Mouse (Mus musculus): ENCODE measurements around the gene Ctla2a. TPM values are rescaled to one million over a fixed set of nuclear protein-coding genes. Genes with fewer than 3 reads are reported as not detected.

Gene Ctla2a
- polyA plus RNA-seq, 1 experiment from 2014 or later, result 31.8 TPM

Other genes with a start within 250 kb of the Ctla2a start
- gene BC051665, start 150.3 kb downstream of the Ctla2a start, polyA plus RNA-seq (2015; fragmentation: Nextera tagmentation; extraction: Ambion mirVana), result not detected in 2 replicates
- gene Ctsll3, start 133.8 kb downstream of the Ctla2a start, polyA plus RNA-seq (2015; fragmentation: Nextera tagmentation; extraction: Ambion mirVana), result 0.87 and 1.3 TPM in 2 replicates
- 0.17 and 0.38 TPM in 2 replicates for gene 4930486L24Rik, start 72.2 kb downstream of the Ctla2a start, polyA plus RNA-seq (2015; fragmentation: Nextera tagmentation; extraction: Ambion mirVana)
- not detected in 2 replicates for gene Gm49392, start 39.7 kb downstream of the Ctla2a start, polyA plus RNA-seq (2015; fragmentation: Nextera tagmentation; extraction: Ambion mirVana)
- 5.3 and 6.4 TPM in 2 replicates for gene Ctla2b, start 39.2 kb downstream of the Ctla2a start, polyA plus RNA-seq (2015; fragmentation: Nextera tagmentation; extraction: Ambion mirVana)
- gene Tpbpb, start 31.7 kb downstream of the Ctla2a start, polyA plus RNA-seq (2015; fragmentation: Nextera tagmentation; extraction: Ambion mirVana), result not detected in 2 replicates
- not detected in 2 replicates for gene Gm49393, start 1.0 kb downstream of the Ctla2a start, polyA plus RNA-seq (2015; fragmentation: Nextera tagmentation; extraction: Ambion mirVana)
- gene Gm49391, start 54 bp downstream of the Ctla2a start, polyA plus RNA-seq (2015; fragmentation: Nextera tagmentation; extraction: Ambion mirVana), result 0.93 and 2.0 TPM in 2 replicates
- gene Tpbpa, start 5.4 kb upstream of the Ctla2a start, polyA plus RNA-seq (2015; fragmentation: Nextera tagmentation; extraction: Ambion mirVana), result not detected in 2 replicates
- gene Ctsj, start 69.3 kb upstream of the Ctla2a start, polyA plus RNA-seq (2015; fragmentation: Nextera tagmentation; extraction: Ambion mirVana), result not detected in 2 replicates
- not detected in 2 replicates for gene Ctsq, start 104.0 kb upstream of the Ctla2a start, polyA plus RNA-seq (2015; fragmentation: Nextera tagmentation; extraction: Ambion mirVana)
- gene Ctsr, start 227.6 kb upstream of the Ctla2a start, polyA plus RNA-seq (2015; fragmentation: Nextera tagmentation; extraction: Ambion mirVana), result not detected in 2 replicates

Data from embryonic facial prominence, embryonic 15.5 days (tissue).